Mouse (Mus musculus): Measurements from ENCODE around the gene Gad1. TPM values are rescaled to one million over a fixed set of nuclear protein-coding genes. Genes with fewer than 3 reads are reported as not detected.

The Gad1 gene
- polyA plus RNA-seq, 1 experiment from 2014 or later = 89.8 TPM

DNA sequence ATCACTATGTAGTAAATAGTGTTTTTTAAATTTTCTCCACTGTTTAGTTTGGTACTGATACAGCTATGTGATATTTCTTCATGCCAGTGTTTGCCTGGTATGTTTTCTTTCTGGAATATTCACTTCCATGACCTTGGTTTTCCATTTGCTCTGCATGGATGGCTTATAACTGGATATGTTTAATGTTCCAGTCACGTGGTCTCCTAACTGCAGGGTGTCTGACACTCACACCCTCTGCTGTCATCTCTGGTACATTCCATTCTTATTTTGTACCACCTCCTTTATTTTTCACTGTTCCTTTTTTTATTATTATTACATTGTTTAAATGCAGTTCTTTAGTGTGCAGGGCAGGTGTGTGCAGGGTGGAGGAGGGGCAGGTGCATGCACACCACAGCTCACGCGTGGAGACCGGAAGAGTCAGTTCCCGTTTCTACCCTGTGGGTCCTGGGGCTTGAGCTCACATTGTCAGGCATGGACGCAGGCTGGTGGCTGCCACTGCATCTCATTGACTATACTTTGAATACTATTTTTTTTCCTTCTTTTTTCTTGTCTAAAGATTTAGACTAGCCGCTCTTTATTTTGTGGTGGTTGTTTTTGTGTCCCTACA, 62.0 kb downstream of the Gad1 start:
- DNase-seq (ENCODE audit: low spot score) (no peak), ATAC-seq (ENCODE audit: low FRiP score) (no peak)
- no peak overlapping the region for H3K9ac ChIP-seq
- H3K27ac ChIP-seq = no peak overlapping the region
- no peaks in the 10 kb centered on the region for H3K27me3 ChIP-seq (ENCODE audit: control insufficient read depth, insufficient read depth, low read length)
- H3K4me1 ChIP-seq (replicated peaks; ENCODE audit: control insufficient read depth, insufficient read depth, low read length) = no peaks in the 10 kb centered on the region
- H3K4me3 ChIP-seq (replicated peaks; ENCODE audit: low read length) = no peak overlapping the region
- no peak overlapping the region for H3K4me2 ChIP-seq (replicated peaks)
- H3K9me3 ChIP-seq (ENCODE audit: control insufficient read depth, low read length) = 0 out of 2 replicates have a peak, but pooled peaks cover 5% of the 10 kb centered on the region
- no peaks in the 10 kb centered on the region for H3K36me3 ChIP-seq (replicated peaks; ENCODE audit: control insufficient read depth, insufficient read depth)
- 81% methylated on average over 7 of the region's 7 CpGs for WGBS

DNA sequence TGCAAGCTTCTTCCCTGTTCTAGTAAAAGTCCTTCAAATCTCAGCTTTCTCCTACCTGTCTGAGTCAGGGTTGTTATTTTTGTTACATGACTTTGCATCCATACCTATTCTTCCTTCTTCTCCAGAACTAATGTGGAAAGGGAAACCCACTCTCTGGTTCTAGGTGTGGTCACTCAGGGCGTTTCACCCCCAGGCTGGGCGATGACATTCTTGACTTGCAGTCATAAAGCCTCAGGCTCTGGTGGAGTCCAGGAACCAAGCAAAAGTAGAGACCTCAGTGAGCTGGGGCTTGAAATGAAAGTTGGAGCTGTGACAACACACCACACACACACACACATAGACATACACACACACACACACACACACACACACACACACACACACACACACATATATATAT, 63.2 kb downstream of the Gad1 start:
- Histone ChIP-seq H3K9me3 (ENCODE audit: control insufficient read depth, low read length) (0 out of 2 replicates have a peak, but pooled peaks cover 5% of the 10 kb centered on the region), H3K4me3 (replicated peaks; ENCODE audit: low read length) (no peak overlapping the region), H3K4me2 (replicated peaks) (no peak overlapping the region), H3K4me1 (replicated peaks; ENCODE audit: control insufficient read depth, insufficient read depth, low read length) (no peaks in the 10 kb centered on the region), H3K27me3 (ENCODE audit: control insufficient read depth, insufficient read depth, low read length) (no peaks in the 10 kb centered on the region), H3K9ac (no peak overlapping the region), H3K36me3 (replicated peaks; ENCODE audit: control insufficient read depth, insufficient read depth) (no peaks in the 10 kb centered on the region), H3K27ac (no peak overlapping the region)
- DNase-seq (ENCODE audit: low spot score) = no peak
- 75% methylated on average over 2 of the region's 2 CpGs for WGBS
- ATAC-seq (ENCODE audit: low FRiP score) = no peak

DNA sequence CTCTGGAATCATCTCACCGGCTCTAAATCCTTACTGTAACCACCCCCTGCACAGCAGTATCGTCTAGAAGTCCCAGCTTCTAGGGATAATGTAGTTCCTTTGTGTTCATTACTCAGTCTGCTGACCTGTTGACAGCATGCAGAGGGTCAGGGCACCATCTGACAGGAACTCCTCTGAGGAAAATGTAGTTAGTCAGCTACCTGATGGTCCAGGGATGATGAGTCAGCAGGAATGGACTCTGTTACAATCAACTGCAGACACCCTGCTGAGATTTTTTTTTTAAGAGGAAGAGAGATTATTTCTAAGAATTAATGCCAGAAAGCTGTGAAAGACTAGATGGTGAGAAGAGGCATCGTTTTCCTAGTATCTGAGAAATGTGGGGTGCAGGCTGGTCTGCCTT, 63.7 kb downstream of the Gad1 start:
- ATAC-seq (ENCODE audit: low FRiP score) = no peak
- no peak for DNase-seq (ENCODE audit: low spot score)

DNA sequence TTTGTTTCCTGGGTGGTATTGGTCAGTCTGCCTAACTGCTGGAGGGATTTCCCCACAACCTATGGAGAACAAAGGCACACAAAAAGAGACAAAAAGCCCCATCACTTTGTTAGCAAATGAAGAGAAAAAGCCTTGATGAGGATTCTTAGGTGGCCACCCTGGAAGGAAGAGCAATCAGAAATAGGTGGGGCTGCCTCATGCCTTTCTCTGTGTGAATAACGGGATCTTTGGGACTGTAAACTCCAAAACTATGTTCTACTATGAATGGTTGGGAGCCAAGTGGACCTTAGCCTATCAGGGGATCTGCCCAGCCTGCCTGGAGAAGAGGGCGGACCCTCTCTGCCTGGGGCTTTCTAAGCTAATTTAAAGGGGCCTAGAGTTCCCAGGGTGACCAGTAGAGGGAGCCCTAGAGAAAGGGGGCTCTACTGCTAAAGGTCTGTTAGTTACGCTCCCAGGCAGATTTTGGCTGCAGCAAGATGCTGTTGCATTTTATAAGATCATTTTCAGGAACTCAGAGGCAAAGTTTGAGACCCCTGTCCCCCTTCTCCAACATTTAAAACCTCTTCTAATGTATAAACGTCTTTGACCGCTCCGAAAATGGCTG, 66.5 kb downstream of the Gad1 start:
- H3K4me1 ChIP-seq (replicated peaks; ENCODE audit: control insufficient read depth, insufficient read depth, low read length) = no peaks in the 10 kb centered on the region
- WGBS = 84% methylated on average over 6 of the region's 6 CpGs

More for the DNA sequence above, 63.7 kb downstream of the Gad1 start:
- H3K27me3 ChIP-seq (ENCODE audit: control insufficient read depth, insufficient read depth, low read length) = no peaks in the 10 kb centered on the region
- H3K4me3 ChIP-seq (replicated peaks; ENCODE audit: low read length) = no peak overlapping the region
- H3K9me3 ChIP-seq (ENCODE audit: control insufficient read depth, low read length) = 0 out of 2 replicates have a peak, but pooled peaks cover 5% of the 10 kb centered on the region
- H3K4me2 ChIP-seq (replicated peaks) = no peak overlapping the region
- WGBS = 61% methylated on average over 3 of the region's 3 CpGs
- no peaks in the 10 kb centered on the region for H3K36me3 ChIP-seq (replicated peaks; ENCODE audit: control insufficient read depth, insufficient read depth)
- H3K27ac ChIP-seq = no peak overlapping the region
- no peaks in the 10 kb centered on the region for H3K4me1 ChIP-seq (replicated peaks; ENCODE audit: control insufficient read depth, insufficient read depth, low read length)
- H3K9ac ChIP-seq = no peak overlapping the region

DNA sequence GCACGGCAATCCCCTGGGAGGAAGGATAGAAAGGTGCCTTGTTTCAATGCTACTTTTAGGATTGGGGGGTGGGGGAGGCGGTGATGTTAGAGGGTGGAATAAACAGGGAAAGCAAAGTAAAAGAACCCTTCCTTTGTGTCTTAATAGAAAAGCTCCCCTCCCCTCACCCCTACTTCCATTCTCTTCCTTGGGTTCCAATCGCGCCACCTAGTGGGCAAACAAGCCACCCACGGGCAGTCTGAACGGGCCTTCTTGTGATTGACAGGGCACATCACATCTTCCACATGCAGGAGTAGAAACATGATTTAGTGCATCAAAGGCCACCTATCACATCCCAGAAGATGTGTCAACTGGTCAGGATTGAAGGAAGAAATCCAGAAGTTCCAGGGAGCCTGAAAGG, 67.4 kb downstream of the Gad1 start:
- Histone ChIP-seq H3K27me3 (ENCODE audit: control insufficient read depth, insufficient read depth, low read length) (no peaks in the 10 kb centered on the region), H3K27ac (no peak overlapping the region), H3K36me3 (replicated peaks; ENCODE audit: control insufficient read depth, insufficient read depth) (no peaks in the 10 kb centered on the region), H3K9ac (no peak overlapping the region), H3K4me2 (replicated peaks) (no peak overlapping the region), H3K9me3 (ENCODE audit: control insufficient read depth, low read length) (no peaks in the 10 kb centered on the region), H3K4me3 (replicated peaks; ENCODE audit: low read length) (no peak overlapping the region), H3K4me1 (replicated peaks; ENCODE audit: control insufficient read depth, insufficient read depth, low read length) (no peaks in the 10 kb centered on the region)
- peak; percentile 67 for DNase-seq (ENCODE audit: low spot score)
- no peak for ATAC-seq (ENCODE audit: low FRiP score)
- 16% methylated on average over 6 of the region's 6 CpGs for WGBS

More for the DNA sequence above, 66.5 kb downstream of the Gad1 start:
- Histone ChIP-seq H3K4me2 (replicated peaks) (no peak overlapping the region), H3K9me3 (ENCODE audit: control insufficient read depth, low read length) (no peaks in the 10 kb centered on the region), H3K27me3 (ENCODE audit: control insufficient read depth, insufficient read depth, low read length) (no peaks in the 10 kb centered on the region), H3K36me3 (replicated peaks; ENCODE audit: control insufficient read depth, insufficient read depth) (no peaks in the 10 kb centered on the region), H3K9ac (no peak overlapping the region), H3K27ac (no peak overlapping the region), H3K4me3 (replicated peaks; ENCODE audit: low read length) (no peak overlapping the region)
- ATAC-seq (ENCODE audit: low FRiP score) = no peak
- no peak for DNase-seq (ENCODE audit: low spot score)

DNA sequence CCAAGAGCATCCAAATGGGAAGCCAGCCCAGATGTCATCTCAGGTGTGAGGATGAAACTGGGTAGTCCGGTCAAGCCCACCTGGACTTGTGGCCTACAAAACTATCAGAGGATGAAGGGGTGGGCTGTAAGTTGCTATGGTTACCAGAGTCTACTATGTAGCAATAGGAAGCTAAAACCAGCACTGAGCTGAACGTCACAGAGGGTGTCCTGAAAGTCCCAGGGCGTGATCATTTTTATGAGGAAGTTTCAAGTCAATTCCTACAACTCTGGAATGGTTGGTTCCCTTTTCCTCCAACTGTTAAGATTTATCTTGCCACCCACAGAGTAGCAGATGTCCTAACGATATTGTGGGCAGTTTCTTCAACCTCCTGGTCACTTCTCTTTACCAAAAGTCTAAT, 69.4 kb downstream of the Gad1 start:
- Histone ChIP-seq H3K9ac (no peak overlapping the region), H3K36me3 (replicated peaks; ENCODE audit: control insufficient read depth, insufficient read depth) (no peaks in the 10 kb centered on the region), H3K27me3 (ENCODE audit: control insufficient read depth, insufficient read depth, low read length) (no peaks in the 10 kb centered on the region), H3K4me1 (replicated peaks; ENCODE audit: control insufficient read depth, insufficient read depth, low read length) (no peaks in the 10 kb centered on the region), H3K9me3 (ENCODE audit: control insufficient read depth, low read length) (no peaks in the 10 kb centered on the region), H3K4me2 (replicated peaks) (no peak overlapping the region), H3K4me3 (replicated peaks; ENCODE audit: low read length) (no peak overlapping the region), H3K27ac (no peak overlapping the region)
- DNase-seq (ENCODE audit: low spot score) = no peak
- WGBS = 68% methylated on average over 4 of the region's 4 CpGs
- ATAC-seq (ENCODE audit: low FRiP score) = no peak

DNA sequence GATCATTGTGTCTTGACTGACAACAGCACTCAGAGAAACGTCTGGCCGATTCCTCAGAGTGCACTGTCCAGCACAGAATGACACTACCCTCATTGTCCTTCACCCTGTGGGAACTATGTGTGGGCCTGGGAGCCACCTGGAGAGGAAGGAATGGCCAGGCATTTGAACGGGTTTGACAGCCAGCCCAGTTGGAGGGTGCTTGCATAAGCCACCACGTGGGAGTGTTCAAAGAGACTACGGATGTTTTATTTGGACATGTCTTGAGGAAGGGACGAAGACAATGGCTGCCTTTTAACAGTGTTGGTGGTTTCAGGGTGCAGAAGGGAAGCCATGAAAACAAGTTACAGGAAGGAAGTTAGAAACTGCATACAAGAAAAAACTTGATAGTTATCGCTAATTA, 72.9 kb downstream of the Gad1 start:
- WGBS = 66% methylated on average over 7 of the region's 7 CpGs
- no peak for ATAC-seq (ENCODE audit: low FRiP score)

DNA sequence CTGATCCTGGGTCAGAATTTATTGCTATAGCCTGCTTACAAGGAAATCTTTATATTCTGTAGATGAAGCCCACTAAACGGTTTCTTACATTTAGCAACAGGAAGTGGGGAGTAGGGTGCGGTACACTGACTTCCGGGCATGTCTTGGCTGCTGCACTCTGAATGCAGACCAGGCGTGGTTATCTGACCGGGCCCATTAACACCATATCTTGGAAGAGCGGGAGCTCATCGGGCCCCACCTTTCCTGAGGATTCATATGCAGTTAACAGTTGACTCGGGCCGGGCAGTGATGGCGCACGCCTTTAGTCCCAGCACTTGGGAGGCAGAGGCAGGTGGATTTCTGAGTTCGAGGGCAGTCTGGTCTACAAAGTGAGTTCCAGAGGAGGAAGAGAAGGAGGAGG, 75.5 kb downstream of the Gad1 start:
- H3K27ac ChIP-seq = no peak overlapping the region
- no peak overlapping the region for H3K4me2 ChIP-seq (replicated peaks)
- no peaks in the 10 kb centered on the region for H3K36me3 ChIP-seq (replicated peaks; ENCODE audit: control insufficient read depth, insufficient read depth)
- WGBS = 95% methylated on average over 12 of the region's 12 CpGs
- peaks cover 9% of the 10 kb centered on the region; the same call in 1 of the 2 replicates for H3K4me1 ChIP-seq (replicated peaks; ENCODE audit: control insufficient read depth, insufficient read depth, low read length)
- DNase-seq (ENCODE audit: low spot score) (no peak), ATAC-seq (ENCODE audit: low FRiP score) (no peak)
- no peak overlapping the region for H3K9ac ChIP-seq
- no peaks in the 10 kb centered on the region for H3K27me3 ChIP-seq (ENCODE audit: control insufficient read depth, insufficient read depth, low read length)
- no peaks in the 10 kb centered on the region for H3K9me3 ChIP-seq (ENCODE audit: control insufficient read depth, low read length)
- no peak overlapping the region for H3K4me3 ChIP-seq (replicated peaks; ENCODE audit: low read length)

More for the DNA sequence above, 72.9 kb downstream of the Gad1 start:
- Histone ChIP-seq H3K4me1 (replicated peaks; ENCODE audit: control insufficient read depth, insufficient read depth, low read length) (peaks cover 9% of the 10 kb centered on the region; the same call in 1 of the 2 replicates), H3K4me3 (replicated peaks; ENCODE audit: low read length) (no peak overlapping the region), H3K9me3 (ENCODE audit: control insufficient read depth, low read length) (no peaks in the 10 kb centered on the region), H3K4me2 (replicated peaks) (no peak overlapping the region), H3K27me3 (ENCODE audit: control insufficient read depth, insufficient read depth, low read length) (no peaks in the 10 kb centered on the region), H3K27ac (no peak overlapping the region), H3K36me3 (replicated peaks; ENCODE audit: control insufficient read depth, insufficient read depth) (no peaks in the 10 kb centered on the region), H3K9ac (no peak overlapping the region)
- DNase-seq (ENCODE audit: low spot score) = no peak

DNA sequence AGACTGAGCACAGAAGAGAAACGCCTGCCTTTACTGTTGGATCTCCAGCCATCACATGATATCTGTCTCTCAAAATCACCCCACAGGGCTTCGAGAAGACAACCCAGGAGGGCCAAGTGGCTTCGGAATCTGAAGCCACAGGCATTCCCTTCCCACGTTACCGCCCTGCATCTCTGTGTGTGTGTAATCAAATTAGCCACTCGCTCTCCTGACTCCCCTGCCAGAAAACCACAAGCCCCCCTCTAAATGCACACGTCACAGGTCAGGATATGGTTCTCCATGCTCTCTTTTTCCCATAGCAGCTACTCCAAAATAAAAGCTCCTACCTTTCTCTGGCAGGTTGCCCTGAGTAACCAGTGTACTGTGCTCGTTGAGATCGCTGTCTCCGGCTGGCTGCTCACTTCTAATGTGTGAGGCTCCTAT, 76.5 kb downstream of the Gad1 start:
- no peaks in the 10 kb centered on the region for H3K27me3 ChIP-seq (ENCODE audit: control insufficient read depth, insufficient read depth, low read length)
- peaks cover 9% of the 10 kb centered on the region; the same call in 1 of the 2 replicates for H3K4me1 ChIP-seq (replicated peaks; ENCODE audit: control insufficient read depth, insufficient read depth, low read length)
- peak overlapping the region; percentile 5; the same call in 1 of the 2 replicates for H3K4me3 ChIP-seq (replicated peaks; ENCODE audit: low read length)
- 0 out of 2 replicates have a peak overlapping the region, but pooled peaks have one; percentile 43 for H3K9ac ChIP-seq
- H3K36me3 ChIP-seq (replicated peaks; ENCODE audit: control insufficient read depth, insufficient read depth) = no peaks in the 10 kb centered on the region
- peak overlapping the region; percentile 56; the same call in 1 of the 2 replicates for H3K27ac ChIP-seq
- DNase-seq (ENCODE audit: low spot score) (peak; percentile 79), ATAC-seq (ENCODE audit: low FRiP score) (peak; percentile 80)
- 12% methylated on average over 10 of the region's 10 CpGs for WGBS
- H3K9me3 ChIP-seq (ENCODE audit: control insufficient read depth, low read length) = no peaks in the 10 kb centered on the region
- H3K4me2 ChIP-seq (replicated peaks) = peak overlapping the region; percentile 43

All from hindbrain, embryonic 14.5 days (tissue).